Mouse (Mus musculus): ENCODE results near the gene Olfr574.

GRCm38 (mm10) chr7:102919632-102920031 is 28.6 kb upstream of the Olfr574 start:
- TF ChIP-seq GATA1 (IDR thresholded peaks at IDR 0.05; ENCODE audit: borderline replicate concordance, low read length) (no peak), FLI1 (IDR thresholded peaks at IDR 0.05; ENCODE audit: low read length) (no peak)

Measured in megakaryocyte, embryonic 14.5 days (primary cell).